Mouse (Mus musculus) CD4-positive, CD25-positive, alpha-beta regulatory T cell, adult 2 months (primary cell): ENCODE results near the gene Erbb4.

Source experiments
- DNase-seq: peaks from one replicate; pipeline ENCODE4 v3.0.0-alpha.2; 2012; ENCODE audit warnings: low read depth, low spot score

Erbb4 gene

DNA sequence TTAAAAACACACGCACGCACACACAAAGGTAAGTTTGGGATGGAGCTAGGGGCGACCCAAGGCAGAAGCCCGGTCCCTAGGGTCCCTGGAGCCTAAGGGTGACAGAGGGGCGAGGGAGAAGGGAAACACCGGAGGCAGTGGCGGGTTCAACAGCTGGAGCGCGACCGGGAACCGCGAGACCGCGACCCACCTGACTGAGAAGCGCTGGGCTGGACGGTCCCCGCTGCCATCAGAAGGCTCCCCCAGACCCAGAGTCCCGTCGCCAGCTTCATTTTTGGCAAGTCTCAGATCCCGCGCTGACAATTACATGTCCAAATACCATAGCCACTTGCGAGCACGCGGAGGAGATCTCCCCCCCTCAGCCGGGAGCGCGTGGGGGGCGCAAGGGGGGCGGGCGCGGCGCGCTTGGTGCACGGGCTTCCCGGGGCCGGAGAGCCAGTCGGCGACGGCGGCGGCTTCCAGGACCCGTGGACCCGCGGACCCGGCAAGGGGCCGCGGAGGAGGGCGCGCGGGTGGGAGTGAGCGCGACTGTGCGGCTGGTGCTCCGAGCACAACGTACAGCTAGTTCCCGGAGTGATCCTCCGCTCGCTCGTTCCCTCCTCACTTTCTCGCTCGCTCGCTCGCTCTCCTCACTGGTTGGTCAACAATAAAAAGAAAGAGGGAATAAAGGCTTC is at the start of gene Erbb4:
Gene Erbb4 (minus strand): TSS at position 575 of the 674 bp plus-strand sequence.
- DNase-seq: no peak

DNA sequence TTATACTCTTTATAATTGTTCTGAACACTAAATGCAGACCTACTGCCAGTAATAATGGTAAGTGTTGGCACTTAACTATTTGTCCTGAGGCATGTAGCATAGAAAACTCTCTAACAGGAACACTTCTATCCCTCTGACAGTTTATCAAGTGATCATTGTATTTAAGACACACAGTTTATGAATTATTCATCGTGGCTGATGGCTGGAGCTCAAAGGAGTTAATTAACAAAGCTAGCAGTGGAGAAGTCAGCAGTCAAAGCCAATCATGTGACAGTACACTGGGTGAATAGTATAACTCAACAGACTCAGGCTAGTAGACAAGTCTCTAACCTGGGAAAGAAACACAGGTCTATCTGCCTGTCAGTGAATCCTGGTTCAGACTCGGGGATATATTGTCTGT is 49.5 kb upstream of the Erbb4 start:
- DNase-seq: no peak

DNA sequence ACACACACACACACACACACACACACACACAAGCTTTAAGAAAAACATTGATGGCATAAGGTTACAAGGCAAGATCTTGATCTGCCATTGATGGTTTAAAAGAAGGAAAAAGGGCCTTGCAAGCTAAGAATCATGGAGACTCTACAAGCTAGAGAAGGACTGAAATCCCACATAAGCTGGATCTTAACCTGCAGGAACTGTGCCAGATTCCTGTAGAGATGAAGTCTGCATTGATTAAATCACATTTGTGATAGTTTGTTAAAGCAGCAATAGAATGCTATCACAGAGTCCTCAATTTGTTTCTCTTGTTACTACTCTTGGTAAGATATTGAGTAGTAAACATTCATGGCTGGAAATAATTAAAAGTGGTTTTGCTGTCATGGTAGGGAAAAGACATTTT is 33.5 kb upstream of the Erbb4 start:
- no peak for DNase-seq

DNA sequence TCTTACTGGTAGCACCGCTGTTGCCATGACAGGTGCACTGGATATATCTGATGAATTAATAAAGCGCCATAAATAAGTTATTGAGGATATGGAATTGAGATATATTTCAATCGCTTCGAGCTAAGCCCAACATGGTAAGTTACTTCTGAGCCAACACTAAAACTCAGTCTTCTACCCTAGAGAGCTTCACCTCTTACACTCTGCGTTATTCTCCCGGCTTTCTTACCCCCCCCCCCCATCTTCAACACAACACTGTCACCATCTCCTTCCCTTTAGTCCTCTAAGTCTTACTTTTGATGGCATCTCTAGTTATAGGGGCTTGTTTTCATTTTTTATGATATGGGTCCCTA is 31.6 kb upstream of the Erbb4 start:
- DNase-seq: no peak

DNA sequence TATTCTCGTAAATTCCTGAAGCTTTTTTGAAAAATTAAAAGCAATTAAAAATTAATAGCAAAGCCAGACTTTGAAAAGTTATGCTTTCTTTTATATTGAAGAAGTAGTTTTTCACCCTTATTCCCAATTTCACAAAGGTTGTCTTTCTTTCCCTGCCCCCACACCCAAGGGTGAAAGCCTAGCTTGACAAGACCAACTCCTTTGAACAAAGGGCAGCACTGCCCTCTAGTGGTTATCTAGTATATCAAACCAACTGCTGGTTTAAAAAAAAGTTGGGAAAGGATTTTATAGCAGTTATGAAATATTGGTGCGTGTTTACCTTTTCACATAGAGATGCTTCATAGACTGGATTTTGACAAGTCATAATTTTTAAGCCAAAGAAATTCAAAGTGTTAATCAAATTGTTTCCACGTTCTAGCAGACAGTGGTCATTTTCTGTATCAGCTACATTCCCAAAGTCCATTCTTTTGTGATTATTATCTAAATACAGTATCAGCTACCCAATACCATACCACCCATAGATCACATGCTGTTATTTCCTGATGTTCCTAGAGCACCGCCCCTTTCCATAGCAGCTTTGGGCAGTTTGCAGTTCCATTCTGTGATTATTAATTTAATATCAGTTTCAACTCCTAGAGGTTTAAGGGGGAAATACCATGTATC is 31.1 kb upstream of the Erbb4 start:
- peak; percentile 65 for DNase-seq

DNA sequence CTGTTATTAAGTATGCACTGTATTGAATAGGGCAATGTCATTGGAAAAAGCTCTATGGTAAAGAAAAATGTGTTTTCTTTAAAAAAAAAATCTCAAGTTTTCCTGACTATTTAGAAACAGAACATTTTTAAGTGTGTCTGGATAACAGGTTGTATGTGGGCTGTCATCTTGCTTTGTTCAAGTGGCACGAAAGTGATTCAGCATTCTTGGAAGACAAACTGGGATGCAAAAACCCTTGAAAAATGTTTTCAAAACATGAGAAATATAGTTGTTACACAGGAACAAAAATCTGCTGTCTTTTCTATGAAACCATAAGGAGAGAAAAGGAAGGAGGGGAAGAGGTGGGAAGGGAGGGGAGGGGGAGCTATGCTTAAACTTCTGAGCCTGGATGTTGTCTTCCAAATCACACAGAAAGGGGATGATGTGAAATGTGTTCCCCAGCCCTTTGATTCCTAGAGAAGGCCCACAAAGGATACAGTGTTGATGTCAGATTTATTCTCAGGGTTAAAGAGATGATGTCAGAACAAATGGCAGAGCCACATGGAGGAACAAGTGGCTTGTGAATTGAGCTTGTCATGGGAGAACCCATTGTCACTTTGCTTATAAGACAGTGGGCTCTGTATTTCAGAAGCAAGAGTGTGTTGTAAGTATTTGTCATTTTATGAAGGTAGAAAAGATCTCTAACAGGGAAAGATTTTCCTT is 16.4 kb upstream of the Erbb4 start:
- DNase-seq: no peak

DNA sequence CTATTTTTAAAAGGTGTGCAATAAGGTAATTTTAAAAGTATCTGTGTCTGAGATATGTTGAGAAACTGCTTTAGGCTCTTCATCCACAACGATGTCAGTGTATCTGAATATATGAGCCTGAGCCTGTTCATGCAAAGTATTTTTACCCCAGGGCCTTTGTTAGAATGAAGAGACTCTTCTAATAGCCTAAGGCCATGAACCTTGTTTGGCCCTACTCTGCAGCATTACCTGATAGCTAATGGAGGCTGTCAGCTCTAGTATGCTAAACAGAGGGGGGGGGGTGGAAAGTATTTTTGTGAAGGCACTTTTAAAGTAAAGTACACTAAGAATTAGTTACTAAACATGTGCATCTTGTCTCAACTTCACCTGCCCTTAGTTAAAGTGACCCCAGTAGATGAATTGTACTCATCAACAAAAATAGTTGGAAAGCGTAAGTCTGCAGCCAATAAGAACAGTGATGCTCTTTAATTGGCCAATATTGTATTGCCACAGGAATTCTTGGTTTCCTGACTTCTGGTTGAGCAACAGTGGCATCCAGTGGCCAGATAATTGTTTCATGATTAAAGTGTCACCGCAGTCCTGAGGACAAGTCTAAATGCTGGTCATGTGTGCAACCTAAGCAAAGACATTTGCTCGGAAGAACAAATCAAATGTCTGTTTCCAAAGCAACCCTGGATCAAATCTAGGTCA is 10.5 kb upstream of the Erbb4 start:
- DNase-seq: no peak

DNA sequence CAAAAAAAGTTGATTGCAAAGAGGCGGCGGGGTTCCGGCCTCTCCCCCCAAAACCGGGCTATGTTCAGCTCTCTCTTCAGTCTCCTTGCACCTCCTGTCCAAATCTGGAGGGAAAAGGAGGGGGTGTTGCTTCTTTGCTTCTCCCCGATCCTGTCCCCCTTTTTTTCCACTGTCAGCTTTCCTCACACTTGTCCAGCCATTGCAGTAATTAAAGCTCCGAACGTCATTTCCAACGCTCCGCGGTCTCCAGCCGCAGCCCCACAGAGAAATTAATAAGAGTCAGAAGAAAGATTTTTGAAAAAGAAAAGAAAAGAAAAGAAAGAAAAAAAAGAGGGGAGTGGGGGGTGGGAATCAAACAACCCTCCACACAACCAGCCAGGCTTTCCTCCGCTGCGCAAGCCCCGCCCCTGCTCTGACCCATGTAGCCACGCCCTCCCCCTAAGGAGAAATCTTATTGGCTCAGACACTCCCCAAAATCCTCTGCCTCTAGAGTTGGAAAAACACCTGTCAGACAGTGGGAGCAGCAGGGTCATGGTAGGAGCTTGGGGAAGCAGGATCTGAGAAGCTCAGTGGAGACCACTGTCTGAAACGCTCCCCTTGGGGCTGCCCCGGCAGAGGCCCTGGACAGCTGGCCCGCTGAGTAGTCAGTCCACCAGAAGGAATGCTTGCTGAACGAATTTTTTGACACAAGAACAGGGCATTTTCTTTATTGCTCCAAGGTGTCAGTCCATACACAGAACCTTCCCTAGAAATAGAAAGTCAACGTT is 483 bp upstream of the Erbb4 start:
- DNase-seq: no peak

DNA sequence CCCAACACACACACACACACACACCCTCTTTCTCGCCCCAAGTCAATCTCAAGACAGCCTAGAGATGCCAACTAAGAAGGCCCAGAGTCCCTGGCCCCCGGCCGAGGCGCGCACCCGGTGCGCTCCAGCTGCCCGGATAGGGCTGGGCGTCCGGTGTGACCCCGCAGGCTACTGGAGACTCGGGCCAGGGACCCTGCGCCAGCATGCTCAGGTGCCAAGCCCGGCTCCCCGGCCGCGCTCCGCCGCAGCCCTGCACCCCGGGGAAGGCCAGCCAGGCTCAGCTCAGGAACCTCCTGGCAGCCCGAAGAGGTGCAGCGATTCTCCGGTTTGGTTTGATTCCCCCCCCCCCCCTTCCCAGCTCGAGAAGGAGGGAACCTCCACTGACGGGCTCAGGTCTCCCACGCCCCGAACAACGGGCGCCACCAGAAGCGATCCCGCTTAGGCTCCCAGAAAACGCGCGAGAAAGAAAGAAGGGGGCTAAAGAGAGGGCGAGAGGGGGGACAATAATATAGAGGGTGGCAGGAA is 860 bp downstream of the Erbb4 start:
- DNase-seq: no peak

DNA sequence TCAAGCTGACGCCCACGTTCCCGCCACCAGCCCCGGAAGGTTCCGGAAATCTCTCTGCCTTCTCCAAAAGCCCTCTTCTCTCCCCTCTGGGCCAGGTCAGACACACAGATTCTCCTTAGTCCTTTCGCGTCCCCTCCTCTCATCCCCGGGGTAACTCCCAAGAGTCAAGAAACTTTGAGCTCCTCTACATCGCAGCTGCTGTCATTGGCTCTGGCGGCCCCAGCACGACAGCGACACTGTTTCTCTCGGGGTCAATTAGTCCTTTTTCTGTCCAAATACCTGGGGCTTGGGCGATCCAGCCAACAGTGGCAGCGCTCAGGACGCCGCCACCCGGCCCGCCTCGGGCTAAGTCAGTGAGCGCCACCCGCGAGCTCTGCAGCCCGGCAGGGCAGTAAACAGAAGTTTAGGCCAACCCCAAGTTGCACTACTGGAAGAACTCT is 1.5 kb downstream of the Erbb4 start:
- no peak for DNase-seq

DNA sequence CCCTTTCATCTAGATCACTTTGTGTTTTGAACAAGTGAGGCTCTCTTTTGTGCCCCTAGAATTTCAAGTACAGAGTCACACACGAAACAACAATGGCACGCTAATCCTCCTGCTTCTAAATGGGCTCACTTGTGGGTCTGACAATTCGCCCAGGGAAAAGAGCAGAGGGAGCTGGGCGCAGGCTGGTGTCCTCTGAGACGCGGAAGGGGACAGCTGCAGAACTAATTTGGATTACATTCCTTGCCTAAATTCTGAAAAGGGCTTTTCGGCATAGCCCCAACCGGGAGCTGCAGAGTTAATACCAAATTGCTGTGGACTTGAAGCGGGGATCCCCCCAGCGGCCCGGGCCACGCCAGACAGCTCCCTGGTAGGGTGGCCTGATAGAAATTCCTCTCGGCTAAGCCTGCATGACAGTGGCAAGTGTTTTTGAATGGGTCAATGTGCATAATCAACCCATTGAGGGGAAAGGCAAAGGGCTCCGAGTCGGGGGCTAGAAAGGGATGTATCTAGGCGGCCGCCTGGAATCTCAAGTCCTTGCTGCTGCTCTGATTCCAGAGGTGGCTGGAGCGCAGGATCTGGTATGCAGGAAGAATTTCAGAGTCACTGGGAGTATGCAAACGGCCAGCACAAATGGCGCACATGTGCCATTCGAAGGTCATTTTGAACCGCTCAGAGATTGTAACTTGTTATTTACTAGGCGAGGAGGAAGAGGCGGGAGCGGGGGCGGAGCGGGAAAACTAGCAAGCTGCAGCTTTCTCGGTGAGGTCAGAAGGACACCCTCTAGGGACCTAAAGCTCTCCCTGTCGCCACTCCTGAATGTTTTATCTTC is 2.2 kb downstream of the Erbb4 start:
- DNase-seq: no peak

DNA sequence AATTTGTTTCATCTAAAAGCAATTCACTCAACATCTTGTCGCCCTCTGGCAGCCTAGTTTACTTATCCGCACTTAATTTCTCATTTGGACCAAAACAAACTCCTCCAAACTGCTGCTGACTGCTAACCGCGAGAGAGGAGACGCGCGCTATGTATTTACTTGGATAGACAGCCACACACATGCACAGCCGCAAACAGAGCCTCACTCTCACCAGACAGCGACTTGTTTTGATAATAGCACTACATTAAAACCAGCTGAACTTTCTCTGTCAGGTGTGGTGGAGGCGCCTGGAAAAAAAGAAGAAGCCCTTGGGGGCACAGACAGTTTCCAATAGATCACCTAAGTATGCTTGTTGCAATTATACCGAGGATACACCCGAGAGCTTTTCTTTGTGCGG is 2.8 kb downstream of the Erbb4 start:
- DNase-seq: no peak

DNA sequence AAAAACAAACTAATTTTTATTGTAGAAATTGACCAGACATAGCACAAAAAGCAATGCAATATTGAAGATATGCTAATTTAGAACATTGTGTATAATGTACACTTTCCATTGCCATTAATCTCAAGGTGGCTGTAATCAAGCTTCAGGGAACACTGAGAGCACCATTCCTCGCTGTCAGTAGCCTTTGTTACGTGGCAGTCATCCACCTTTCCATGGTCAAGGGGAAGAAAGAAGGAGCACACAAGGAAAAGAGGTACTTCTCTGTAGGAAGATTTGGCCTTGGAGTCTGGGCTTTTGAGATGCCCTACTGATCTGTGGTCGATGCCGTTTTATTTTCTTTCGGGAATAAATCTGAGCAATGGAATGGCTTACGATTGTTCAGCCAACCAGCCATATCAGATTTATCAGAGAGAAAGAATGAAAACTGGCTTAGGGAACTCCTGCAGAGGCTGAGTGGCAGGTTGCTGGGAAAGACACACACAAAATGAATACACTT is 4.6 kb downstream of the Erbb4 start:
- DNase-seq: no peak

DNA sequence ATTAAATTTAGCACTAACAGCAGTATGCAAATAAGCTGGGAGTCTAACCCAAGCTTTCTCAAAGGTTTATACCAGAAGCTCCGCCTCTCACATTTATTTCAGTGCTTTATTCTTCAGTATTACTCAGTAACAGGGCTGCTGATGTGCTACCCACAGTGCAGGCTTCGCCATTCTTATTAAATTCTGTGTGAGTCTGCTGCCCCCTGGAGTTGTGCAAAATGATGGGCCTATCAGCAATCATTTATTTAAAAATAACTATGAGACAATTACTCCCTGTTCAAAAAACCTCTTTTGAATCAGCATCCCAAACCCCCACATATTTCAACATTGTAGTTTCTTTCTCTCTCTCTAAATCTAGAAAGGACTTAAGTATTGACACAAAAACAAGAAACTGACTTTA is 6.2 kb downstream of the Erbb4 start:
- DNase-seq: no peak

DNA sequence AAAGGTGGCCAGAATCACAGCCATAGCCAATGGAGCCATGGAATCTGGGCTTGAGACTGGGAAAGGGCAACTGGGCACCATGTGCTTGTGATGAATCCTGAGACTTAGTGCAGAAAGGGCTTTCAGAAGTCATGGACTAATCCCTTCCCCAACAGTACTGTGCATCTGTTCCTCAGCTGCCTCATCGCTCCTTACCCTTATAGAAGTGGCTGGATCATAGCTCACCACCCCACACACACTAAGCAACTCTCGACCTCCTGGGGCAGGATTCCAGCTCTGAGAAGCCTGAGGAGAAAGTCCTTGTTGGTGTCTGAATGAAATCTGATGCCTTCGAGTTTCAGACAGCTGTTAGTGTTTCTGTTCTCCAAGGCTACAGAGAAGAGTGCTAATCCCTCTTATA is 14.8 kb downstream of the Erbb4 start:
- no peak for DNase-seq

DNA sequence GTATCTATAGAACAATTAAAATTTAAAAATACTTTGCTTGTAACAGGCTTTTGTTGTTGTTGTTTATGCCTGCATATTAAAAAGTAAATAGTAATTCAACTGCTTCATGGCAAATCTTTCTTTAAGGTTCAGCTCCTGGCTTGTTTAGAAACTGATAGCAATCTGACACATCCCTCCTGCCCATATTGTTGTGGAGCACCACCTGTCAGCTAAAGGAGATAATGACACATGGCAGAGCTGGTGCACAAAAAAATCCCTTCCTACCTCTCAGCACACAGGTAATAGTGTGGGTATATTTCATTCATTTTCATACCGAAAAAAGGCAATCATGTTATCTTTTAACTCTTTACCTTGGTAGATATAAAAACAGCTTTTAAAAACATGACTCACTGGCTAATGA is 18.5 kb downstream of the Erbb4 start:
- DNase-seq: no peak

DNA sequence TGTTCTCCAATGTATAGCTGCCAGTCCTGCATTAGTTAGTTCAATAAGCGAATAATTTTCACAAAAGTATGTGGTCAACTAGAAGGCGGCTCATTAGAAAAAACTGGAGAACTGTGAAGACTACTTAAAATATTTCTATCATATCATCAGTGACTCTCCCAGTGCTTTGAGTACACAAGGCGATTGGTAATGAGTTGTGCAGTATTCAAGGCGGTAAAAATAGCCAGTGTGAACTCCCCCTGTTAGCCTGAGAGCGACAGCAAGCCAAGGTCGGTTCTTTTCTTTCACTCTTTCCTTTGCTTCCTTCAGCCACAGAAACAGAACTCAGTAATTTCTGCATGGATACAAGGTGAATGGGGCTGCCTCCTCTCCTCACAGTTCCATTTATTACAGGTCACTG is 22.1 kb downstream of the Erbb4 start:
- no peak for DNase-seq

DNA sequence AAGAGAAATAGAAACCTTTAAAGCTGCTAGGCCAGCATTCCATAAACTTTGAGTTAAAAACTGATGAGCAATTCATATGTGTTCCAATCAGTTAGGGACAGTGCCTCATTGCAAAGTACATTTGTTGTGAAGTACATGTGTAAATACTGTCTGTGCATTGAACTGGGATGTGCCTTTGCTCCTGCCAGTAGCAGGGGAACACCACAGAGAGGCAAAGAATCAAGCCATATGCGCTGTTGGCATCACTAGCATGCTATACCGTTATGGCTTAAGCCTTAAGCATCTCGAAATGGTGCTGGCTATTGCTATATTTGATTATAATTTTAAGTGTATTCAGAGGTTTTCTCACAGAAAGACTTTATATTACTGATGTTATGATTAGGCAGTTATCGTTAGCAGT is 58.9 kb downstream of the Erbb4 start:
- no peak for DNase-seq

DNA sequence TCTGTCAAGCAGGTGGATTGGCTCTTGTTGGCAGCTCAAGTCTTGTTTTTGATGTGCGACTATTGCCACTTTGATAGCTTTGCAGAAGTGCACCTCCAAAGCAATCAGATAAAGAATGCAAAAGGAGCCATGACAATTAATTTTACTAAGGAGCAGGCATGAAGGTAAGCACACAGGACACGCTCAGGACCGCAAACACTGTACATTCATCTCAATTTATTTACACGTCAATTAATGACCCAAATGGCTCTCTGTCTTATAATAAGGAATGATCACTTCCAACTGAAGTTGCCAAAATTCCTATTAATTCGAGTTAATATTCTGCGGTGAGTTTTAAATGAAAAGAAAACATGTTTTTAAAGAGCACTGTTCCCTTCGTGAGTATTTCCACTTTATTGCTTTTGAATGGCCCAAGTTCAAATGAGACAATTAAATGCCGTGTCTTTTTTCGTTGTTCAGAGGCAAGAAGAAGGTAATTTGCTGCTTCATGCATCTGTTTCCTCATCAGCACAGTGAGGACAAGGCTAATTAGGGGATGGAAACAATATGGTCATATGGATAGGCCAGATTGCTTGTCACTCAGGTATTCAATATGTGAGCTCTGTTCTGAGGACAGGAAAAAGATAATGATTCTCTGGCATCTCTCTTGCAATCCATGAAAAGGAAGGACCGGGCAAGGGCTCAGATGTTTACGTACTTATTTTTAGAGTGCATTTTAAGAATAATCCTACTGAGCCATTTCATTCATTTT is 61.5 kb downstream of the Erbb4 start:
- no peak for DNase-seq

DNA sequence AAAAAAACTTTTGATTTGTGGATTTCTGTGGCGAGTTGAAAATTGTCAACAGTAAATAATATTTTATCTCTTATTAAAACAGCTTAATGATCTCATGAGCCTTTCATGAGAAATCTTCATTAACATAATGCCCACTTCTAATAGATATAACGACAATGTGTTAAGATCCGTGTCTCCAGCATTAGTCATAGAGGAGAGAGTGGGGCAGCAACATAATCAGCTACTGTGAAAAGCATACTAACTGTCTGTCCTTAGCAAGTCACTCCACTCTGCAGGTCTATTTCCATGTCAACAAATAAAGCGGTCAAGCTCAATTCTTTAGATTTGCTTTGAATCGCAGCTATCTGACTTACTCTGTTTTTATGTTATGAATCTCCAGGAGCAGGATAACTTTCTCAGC is 80.0 kb downstream of the Erbb4 start:
- no peak for DNase-seq
